Mouse (Mus musculus) small intestine, adult 2 months (tissue): Measurements from ENCODE around the gene Hivep2. TPM values are rescaled to one million over a fixed set of nuclear protein-coding genes. Genes with fewer than 3 reads are reported as not detected.

Experiments
- H3K27ac ChIP-seq: fragments of 200-500 bp; 2 replicates; pipeline ENCODE4 v1.5.1; 2012; ENCODE audit warnings: low read depth, low read length, control low read depth, inconsistent platforms; ENCODE audit not compliant: insufficient read depth
- H3K27me3 ChIP-seq: fragments of 200-500 bp; 2 replicates; pipeline ENCODE4 v1.6.1; 2012; ENCODE audit warnings: mild to moderate bottlenecking, moderate library complexity, low read length, inconsistent platforms; ENCODE audit not compliant: control insufficient read depth, insufficient read depth
- H3K36me3 ChIP-seq: fragments of 200-500 bp; 2 replicates; pipeline ENCODE4 v1.6.1; 2012; ENCODE audit warnings: mild to moderate bottlenecking, low read length, control low read depth, inconsistent platforms; ENCODE audit not compliant: control insufficient read depth, insufficient read depth
- H3K4me1 ChIP-seq: fragments of 200-500 bp; 2 replicates; pipeline ENCODE4 v1.6.1; 2012; ENCODE audit warnings: low read length, inconsistent platforms, mixed read lengths; ENCODE audit not compliant: control insufficient read depth, insufficient read depth, insufficient read length
- H3K4me3 ChIP-seq: fragments of 200-500 bp; 2 replicates; pipeline ENCODE4 v1.5.1; 2012; ENCODE audit warnings: low read depth, mild to moderate bottlenecking, control low read depth, inconsistent platforms, low read length, moderate library complexity
- CTCF ChIP-seq: fragments of 200-500 bp; IDR thresholded peaks from 2 replicates; pipeline ENCODE4 v1.5.1; 2012; ENCODE audit warnings: low read depth, mild to moderate bottlenecking, control low read depth, inconsistent platforms, low read length, moderate library complexity, mixed read lengths; ENCODE audit not compliant: insufficient replicate concordance, insufficient read length; ENCODE audit errors: extremely low read depth
- POLR2A ChIP-seq: fragments of 200-500 bp; IDR thresholded peaks from 2 replicates; pipeline ENCODE4 v1.6.1; 2012; ENCODE audit warnings: low read depth, mild to moderate bottlenecking, control low read depth, inconsistent platforms, low read length, moderate library complexity
- WGBS: fragments of 180-500 bp; shearing (Covaris S2); methylation state at CpG from one replicate; pipeline ENCODE4 v1.1.7; 2018; 5-methylcytosine and 5-hydroxymethylcytosine counted together
- polyA plus RNA-seq: library from polyadenylated mRNA; depleted of rRNA; stranded (reverse); fragments of >200 nt; gene quantifications from 2 replicates; pipeline ENCODE4 v1.2.3, GENCODE M21; 2012

Gene Hivep2
- polyA plus RNA-seq, 1 experiment, result 4.2 TPM

- H3K27me3 ChIP-seq, result no peaks in the 10 kb centered on the region
- WGBS, result 82% methylated on average over 19 of the region's 19 CpGs
- no peaks in the 10 kb centered on the region for H3K4me1 ChIP-seq
- H3K4me3 ChIP-seq, result no peak overlapping the region
- TF ChIP-seq CTCF (no peak), POLR2A (no peak)
- H3K27ac ChIP-seq, result no peak overlapping the region
- H3K36me3 ChIP-seq, result no peaks in the 10 kb centered on the region
Measured at GRCm38 (mm10) chr10:14179424-14180339, 213.8 kb downstream of the Hivep2 start.

- no peaks in the 10 kb centered on the region for H3K36me3 ChIP-seq
- TF ChIP-seq POLR2A, result no peak
- no peak for TF ChIP-seq CTCF
- no peaks in the 10 kb centered on the region for H3K27me3 ChIP-seq
- H3K4me1 ChIP-seq, result no peaks in the 10 kb centered on the region
- 68% methylated on average over 11 of the region's 11 CpGs for WGBS
- H3K4me3 ChIP-seq, result no peak overlapping the region
- no peak overlapping the region for H3K27ac ChIP-seq
Measured at GRCm38 (mm10) chr10:14186352-14186976, 220.6 kb downstream of the Hivep2 start.

GRCm38 (mm10) chr10:14189050-14189449, 223.2 kb downstream of the Hivep2 start:
- H3K27ac ChIP-seq, result no peak overlapping the region
- H3K36me3 ChIP-seq, result no peaks in the 10 kb centered on the region
- no peak for TF ChIP-seq CTCF
- H3K4me3 ChIP-seq, result no peak overlapping the region
- WGBS, result 37% methylated on average over 4 of the region's 4 CpGs
- no peaks in the 10 kb centered on the region for H3K27me3 ChIP-seq
- H3K4me1 ChIP-seq, result no peaks in the 10 kb centered on the region

GRCm38 (mm10) chr10:14191202-14191601, 225.3 kb downstream of the Hivep2 start:
- no peak overlapping the region for H3K27ac ChIP-seq
- no peak overlapping the region for H3K4me3 ChIP-seq
- TF ChIP-seq CTCF (no peak), POLR2A (no peak)
- no peaks in the 10 kb centered on the region for H3K36me3 ChIP-seq
- no peaks in the 10 kb centered on the region for H3K4me1 ChIP-seq
- H3K27me3 ChIP-seq, result no peaks in the 10 kb centered on the region
- WGBS, result 78% methylated on average over 10 of the region's 10 CpGs

- no peak overlapping the region for H3K4me3 ChIP-seq
- no peaks in the 10 kb centered on the region for H3K4me1 ChIP-seq
- 79% methylated on average over 4 of the region's 4 CpGs for WGBS
- H3K27me3 ChIP-seq, result no peaks in the 10 kb centered on the region
- H3K36me3 ChIP-seq, result no peaks in the 10 kb centered on the region
- H3K27ac ChIP-seq, result no peak overlapping the region
- TF ChIP-seq CTCF, result no peak
- no peak for TF ChIP-seq POLR2A
Measured at GRCm38 (mm10) chr10:14192156-14192555, 226.3 kb downstream of the Hivep2 start.

GRCm38 (mm10) chr10:14193702-14194101, 227.8 kb downstream of the Hivep2 start:
- Histone ChIP-seq H3K4me1 (no peaks in the 10 kb centered on the region), H3K27ac (no peak overlapping the region), H3K27me3 (no peaks in the 10 kb centered on the region), H3K4me3 (no peak overlapping the region), H3K36me3 (no peaks in the 10 kb centered on the region)
- TF ChIP-seq CTCF (no peak), POLR2A (no peak)
- WGBS, result 74% methylated on average over 4 of the region's 4 CpGs

GRCm38 (mm10) chr10:14195778-14196650, 230.1 kb downstream of the Hivep2 start:
- Histone ChIP-seq H3K4me3 (no peak overlapping the region), H3K27me3 (no peaks in the 10 kb centered on the region), H3K36me3 (no peaks in the 10 kb centered on the region), H3K4me1 (no peaks in the 10 kb centered on the region), H3K27ac (no peak overlapping the region)
- TF ChIP-seq CTCF, result no peak
- no peak for TF ChIP-seq POLR2A
- WGBS, result 92% methylated on average over 17 of the region's 17 CpGs
